Mouse (Mus musculus) neural tube, embryonic 15.5 days (tissue): ENCODE data around the gene St8sia2. TPM values are rescaled to one million over a fixed set of nuclear protein-coding genes. Genes with fewer than 3 reads are reported as not detected.
A peak's percentile ranks its signal among the peaks of the same experiment; 100 is the strongest.

Experiments
- ATAC-seq: fragments of 200-750 bp; cut with Nextera tagmentation; 2 replicates; pipeline ENCODE4 v1.8.0; 2017; ENCODE audit warnings: mild to moderate bottlenecking, moderate TSS enrichment, moderate library complexity; ENCODE audit not compliant: low FRiP score
- H3K27ac ChIP-seq: fragments of 300-500 bp; sonication (generic); replicated peaks from 2 replicates; pipeline ENCODE4 v1.5.1; 2015; ENCODE audit warnings: mild to moderate bottlenecking, inconsistent platforms
- H3K27me3 ChIP-seq: fragments of 300-500 bp; sonication (generic); replicated peaks from 2 replicates; pipeline ENCODE4 v1.6.1; 2015; ENCODE audit warnings: inconsistent platforms
- H3K36me3 ChIP-seq: fragments of 300-500 bp; sonication (generic); 2 replicates; pipeline ENCODE4 v1.6.1; 2015; ENCODE audit warnings: inconsistent platforms
- H3K4me1 ChIP-seq: fragments of 300-500 bp; sonication (generic); 2 replicates; pipeline ENCODE4 v1.6.1; 2015; ENCODE audit warnings: inconsistent platforms
- H3K4me2 ChIP-seq: fragments of 300-500 bp; sonication (generic); 2 replicates; pipeline ENCODE4 v1.6.1; 2015; ENCODE audit warnings: inconsistent platforms, mild to moderate bottlenecking, moderate library complexity
- H3K4me3 ChIP-seq: fragments of 300-500 bp; sonication (generic); replicated peaks from 2 replicates; pipeline ENCODE4 v1.5.1; 2015; ENCODE audit warnings: mild to moderate bottlenecking, inconsistent platforms
- H3K9ac ChIP-seq: fragments of 300-500 bp; sonication (generic); replicated peaks from 2 replicates; pipeline ENCODE4 v1.6.1; 2015; ENCODE audit warnings: mild to moderate bottlenecking, inconsistent platforms
- H3K9me3 ChIP-seq: fragments of 300-500 bp; sonication (generic); replicated peaks from 2 replicates; pipeline ENCODE4 v1.6.1; 2016; ENCODE audit warnings: inconsistent platforms
- WGBS: fragments of 180-500 bp; shearing (Covaris S2); methylation state at CpG from one replicate; pipeline ENCODE4 v1.1.7; 2015; ENCODE audit warnings: mixed read lengths; 5-methylcytosine and 5-hydroxymethylcytosine counted together
- polyA plus RNA-seq: library from polyadenylated mRNA; unstranded; fragments of >200 nt; fragmentation: Nextera tagmentation; extraction: Ambion mirVana; gene quantifications from 2 replicates; pipeline ENCODE4 v1.2.1, GENCODE M21; 2015

St8sia2 gene
- polyA plus RNA-seq, 1 experiment from 2014 or later = 59.4 TPM

- no peak overlapping the region for H3K9ac ChIP-seq
- peaks cover 68% of the 10 kb centered on the region for H3K36me3 ChIP-seq
- 89% methylated on average over 3 of the region's 3 CpGs for WGBS
- no peak for ATAC-seq
- H3K27ac ChIP-seq = no peak overlapping the region
- H3K4me1 ChIP-seq = no peaks in the 10 kb centered on the region
- no peak overlapping the region for H3K4me3 ChIP-seq
- H3K9me3 ChIP-seq = no peaks in the 10 kb centered on the region
- no peaks in the 10 kb centered on the region for H3K27me3 ChIP-seq
- H3K4me2 ChIP-seq = no peak overlapping the region
Measured at GRCm38 (mm10) chr7:73965164-73965563, 48.3 kb downstream of the St8sia2 start.

GRCm38 (mm10) chr7:73962431-73962830, 51.1 kb downstream of the St8sia2 start:
- whole genome bisulfite sequencing = 87% methylated on average over 5 of the region's 5 CpGs
- Histone ChIP-seq H3K4me1 (no peaks in the 10 kb centered on the region), H3K27ac (no peak overlapping the region), H3K36me3 (peaks cover 81% of the 10 kb centered on the region), H3K4me3 (no peak overlapping the region), H3K27me3 (no peaks in the 10 kb centered on the region), H3K9me3 (no peaks in the 10 kb centered on the region), H3K4me2 (no peak overlapping the region), H3K9ac (no peak overlapping the region)
- ATAC-seq = no peak

GRCm38 (mm10) chr7:73954441-73954840, 59.0 kb downstream of the St8sia2 start:
- 39% methylated on average over 5 of the region's 5 CpGs for WGBS

GRCm38 (mm10) chr7:73953131-73953530, 60.4 kb downstream of the St8sia2 start:
- no peak for ATAC-seq

More at GRCm38 (mm10) chr7:73954441-73954840, 59.0 kb downstream of the St8sia2 start:
- Histone ChIP-seq H3K9ac (no peak overlapping the region), H3K9me3 (no peaks in the 10 kb centered on the region), H3K4me3 (no peak overlapping the region), H3K36me3 (peaks cover 30% of the 10 kb centered on the region), H3K4me2 (no peak overlapping the region), H3K4me1 (peaks cover 21% of the 10 kb centered on the region), H3K27ac (peak overlapping the region; percentile 57), H3K27me3 (no peaks in the 10 kb centered on the region)
- peak; percentile 53; the same call in 1 of the 2 replicates for ATAC-seq

GRCm38 (mm10) chr7:73941640-73942039, 71.8 kb downstream of the St8sia2 start:
- WGBS = 40% methylated on average over 4 of the region's 4 CpGs
- no peak overlapping the region for H3K4me2 ChIP-seq
- no peaks in the 10 kb centered on the region for H3K9me3 ChIP-seq
- H3K27me3 ChIP-seq = no peaks in the 10 kb centered on the region
- H3K27ac ChIP-seq = peak overlapping the region; percentile 74
- ATAC-seq = no peak
- H3K4me3 ChIP-seq = no peak overlapping the region
- no peak overlapping the region for H3K9ac ChIP-seq
- H3K4me1 ChIP-seq = peaks cover 33% of the 10 kb centered on the region
- peaks cover 28% of the 10 kb centered on the region for H3K36me3 ChIP-seq

More at GRCm38 (mm10) chr7:73953131-73953530, 60.4 kb downstream of the St8sia2 start:
- Histone ChIP-seq H3K4me1 (peaks cover 21% of the 10 kb centered on the region), H3K27ac (no peak overlapping the region), H3K27me3 (no peaks in the 10 kb centered on the region), H3K9ac (no peak overlapping the region), H3K9me3 (no peaks in the 10 kb centered on the region), H3K4me2 (no peak overlapping the region), H3K36me3 (peaks cover 28% of the 10 kb centered on the region), H3K4me3 (no peak overlapping the region)
- WGBS = 93% methylated on average over 4 of the region's 4 CpGs

- Histone ChIP-seq H3K36me3 (peaks cover 15% of the 10 kb centered on the region), H3K4me1 (peaks cover 33% of the 10 kb centered on the region), H3K9me3 (no peaks in the 10 kb centered on the region), H3K27ac (no peak overlapping the region), H3K4me3 (no peak overlapping the region), H3K4me2 (no peak overlapping the region), H3K9ac (no peak overlapping the region), H3K27me3 (no peaks in the 10 kb centered on the region)
- no peak for ATAC-seq
- 83% methylated on average over 8 of the region's 8 CpGs for WGBS
Measured at GRCm38 (mm10) chr7:73939236-73939635, 74.3 kb downstream of the St8sia2 start.

GRCm38 (mm10) chr7:73938046-73938810, 75.3 kb downstream of the St8sia2 start:
- Histone ChIP-seq H3K4me2 (no peak overlapping the region), H3K36me3 (peaks cover 11% of the 10 kb centered on the region), H3K27ac (0 out of 2 replicates have a peak overlapping the region, but pooled peaks have one; percentile 23), H3K27me3 (no peaks in the 10 kb centered on the region), H3K9me3 (no peaks in the 10 kb centered on the region), H3K4me3 (no peak overlapping the region), H3K9ac (no peak overlapping the region), H3K4me1 (peaks cover 33% of the 10 kb centered on the region)
- WGBS = 21% methylated on average over 7 of the region's 7 CpGs
- peak; percentile 55 for ATAC-seq

GRCm38 (mm10) chr7:73936119-73936518, 77.4 kb downstream of the St8sia2 start:
- Histone ChIP-seq H3K4me1 (peaks cover 18% of the 10 kb centered on the region), H3K4me2 (no peak overlapping the region), H3K36me3 (no peaks in the 10 kb centered on the region), H3K27me3 (no peaks in the 10 kb centered on the region), H3K4me3 (no peak overlapping the region), H3K9ac (no peak overlapping the region), H3K9me3 (no peaks in the 10 kb centered on the region), H3K27ac (no peak overlapping the region)
- WGBS = 26% methylated on average over 3 of the region's 3 CpGs
- no peak for ATAC-seq

GRCm38 (mm10) chr7:73935703-73936102, 77.8 kb downstream of the St8sia2 start:
- ATAC-seq = no peak

GRCm38 (mm10) chr7:73933036-73933435, 80.5 kb downstream of the St8sia2 start:
- Histone ChIP-seq H3K36me3 (no peaks in the 10 kb centered on the region), H3K27me3 (no peaks in the 10 kb centered on the region), H3K4me3 (no peak overlapping the region), H3K9ac (no peak overlapping the region), H3K9me3 (no peaks in the 10 kb centered on the region), H3K4me2 (no peak overlapping the region), H3K4me1 (peaks cover 3% of the 10 kb centered on the region), H3K27ac (no peak overlapping the region)
- 80% methylated on average over 3 of the region's 3 CpGs for WGBS
- no peak for ATAC-seq

More at GRCm38 (mm10) chr7:73935703-73936102, 77.8 kb downstream of the St8sia2 start:
- H3K4me1 ChIP-seq = peaks cover 13% of the 10 kb centered on the region
- H3K9me3 ChIP-seq = no peaks in the 10 kb centered on the region
- no peaks in the 10 kb centered on the region for H3K36me3 ChIP-seq
- no peak overlapping the region for H3K4me3 ChIP-seq
- no peak overlapping the region for H3K4me2 ChIP-seq
- WGBS = 62% methylated on average over 2 of the region's 2 CpGs
- H3K9ac ChIP-seq = no peak overlapping the region
- no peak overlapping the region for H3K27ac ChIP-seq
- no peaks in the 10 kb centered on the region for H3K27me3 ChIP-seq

GRCm38 (mm10) chr7:73920921-73921485, 92.5 kb downstream of the St8sia2 start:
- Histone ChIP-seq H3K4me3 (no peak overlapping the region), H3K36me3 (no peaks in the 10 kb centered on the region), H3K9ac (no peak overlapping the region), H3K27ac (no peak overlapping the region), H3K4me2 (no peak overlapping the region), H3K9me3 (no peaks in the 10 kb centered on the region), H3K4me1 (peaks cover 36% of the 10 kb centered on the region), H3K27me3 (no peaks in the 10 kb centered on the region)
- no peak for ATAC-seq
- 45% methylated on average over 16 of the region's 16 CpGs for WGBS
